Mouse (Mus musculus): ENCODE results near the gene Supt6.

- TF ChIP-seq CTCF (IDR thresholded peaks at IDR 0.05) (no peak), EP300 (IDR thresholded peaks at IDR 0.05) (no peak)
Measured at GRCm38 (mm10) chr11:78159557-78159956, 86.2 kb downstream of the Supt6 start.
